Mouse (Mus musculus) myocyte (in vitro differentiated cells): ENCODE measurements at regions not wholly inside any gene's neighbourhood (a gene's known extent, or its start where the extent isn't known, plus 50 kb on each side); places are given as distances from the start of the nearest gene placed in this dataset.

Source experiments
- CEBPB ChIP-seq: IDR thresholded peaks from 2 replicates; pipeline ENCODE4 v1.6.1; 2011; ENCODE audit warnings: mild to moderate bottlenecking, moderate library complexity; ENCODE audit not compliant: poor library complexity, insufficient read depth, severe bottlenecking
- E2F4 ChIP-seq: IDR thresholded peaks from one replicate; pipeline ENCODE4 v1.6.1; 2011; ENCODE audit warnings: mild to moderate bottlenecking, control low read depth, moderate library complexity; ENCODE audit not compliant: insufficient read depth
- MAX ChIP-seq: IDR thresholded peaks from one replicate; pipeline ENCODE4 v1.6.1; 2011; ENCODE audit warnings: low read depth, mild to moderate bottlenecking, control low read depth
- MYOD1 ChIP-seq, 3 experiments: IDR thresholded peaks; one replicate each; pipeline ENCODE4 v1.6.1; 2011; ENCODE audit warnings: control low read depth in 2 of 3, low read depth in 2 of 3, mild to moderate bottlenecking in 2 of 3, moderate library complexity in 1 of 3; ENCODE audit not compliant: insufficient read length in 2 of 3, control insufficient read depth in 1 of 3
- MYOG ChIP-seq, 3 experiments: IDR thresholded peaks; one replicate each; pipeline ENCODE4 v1.6.1; 2011; ENCODE audit warnings: control low read depth in 2 of 3, low read depth in 2 of 3, mild to moderate bottlenecking in 2 of 3; ENCODE audit not compliant: insufficient read length in 2 of 3, control insufficient read depth in 1 of 3, insufficient read depth in 1 of 3
- POLR2A ChIP-seq: IDR thresholded peaks from one replicate; pipeline ENCODE4 v1.6.1; 2011; ENCODE audit warnings: low read depth, mild to moderate bottlenecking, control low read depth, moderate library complexity; ENCODE audit not compliant: insufficient read length
- POLR2AphosphoS2 ChIP-seq: IDR thresholded peaks from one replicate; pipeline ENCODE4 v1.6.1; 2011; ENCODE audit warnings: low read depth, control low read depth; ENCODE audit not compliant: insufficient read length
- REST ChIP-seq: IDR thresholded peaks from one replicate; pipeline ENCODE4 v1.6.1; 2011; ENCODE audit warnings: mild to moderate bottlenecking, control low read depth, moderate library complexity; ENCODE audit not compliant: insufficient read depth, insufficient read length
- SRF ChIP-seq: IDR thresholded peaks from one replicate; pipeline ENCODE4 v1.6.1; 2011; ENCODE audit warnings: low read depth; ENCODE audit not compliant: control insufficient read depth, insufficient read length
- TCF12 ChIP-seq: IDR thresholded peaks from one replicate; pipeline ENCODE4 v1.6.1; 2011; ENCODE audit warnings: mild to moderate bottlenecking, control low read depth; ENCODE audit not compliant: poor library complexity, insufficient read depth, severe bottlenecking
- TCF3 ChIP-seq: IDR thresholded peaks from one replicate; pipeline ENCODE4 v1.6.1; 2011; ENCODE audit warnings: low read depth, control low read depth; ENCODE audit not compliant: insufficient read length
- USF1 ChIP-seq: IDR thresholded peaks from one replicate; pipeline ENCODE4 v1.6.1; 2011; ENCODE audit warnings: low read depth, mild to moderate bottlenecking, control low read depth, moderate library complexity

GRCm38 (mm10) chr8:115494353-115494752, 213.2 kb downstream of the Maf start:
- TF ChIP-seq SRF: no peak
- no peak for TF ChIP-seq POLR2A
- no peak for TF ChIP-seq MAX
- no peak for TF ChIP-seq POLR2AphosphoS2
- no peak for TF ChIP-seq MYOD1 (IDR thresholded peaks at IDR 0.05; ENCODE audit: control insufficient read depth in 1 of 3, insufficient read length in 2 of 3, low read depth in 2 of 3)
- no peak for TF ChIP-seq USF1
- no peak for TF ChIP-seq TCF12
- no peak for TF ChIP-seq MYOG (IDR thresholded peaks at IDR 0.05; ENCODE audit: control insufficient read depth in 1 of 3, insufficient read depth in 1 of 3, insufficient read length in 2 of 3, low read depth in 2 of 3)
- no peak for TF ChIP-seq E2F4
- no peak for TF ChIP-seq TCF3
- TF ChIP-seq CEBPB: no peak
- TF ChIP-seq REST: no peak
